Mouse (Mus musculus): ENCODE data around the gene Rag2.

Gene Rag2

GRCm38 (mm10) chr2:101624011-101624410 lies 507 bp upstream of the Rag2 start:
- in situ Hi-C loops (cut with MboI, MseI) = no loop called here

GRCm38 (mm10) chr2:101627227-101627626 lies 2.7 kb downstream of the Rag2 start:
- in situ Hi-C loops (cut with MboI, MseI) = no loop called here

GRCm38 (mm10) chr2:101628297-101629236 lies 4.0 kb downstream of the Rag2 start:
- in situ Hi-C loops (cut with MboI, MseI) = no loop called here

- in situ Hi-C loops (cut with MboI, MseI) = no loop called here
Observed at GRCm38 (mm10) chr2:101638979-101639839, 14.7 kb downstream of the Rag2 start.

DNA sequence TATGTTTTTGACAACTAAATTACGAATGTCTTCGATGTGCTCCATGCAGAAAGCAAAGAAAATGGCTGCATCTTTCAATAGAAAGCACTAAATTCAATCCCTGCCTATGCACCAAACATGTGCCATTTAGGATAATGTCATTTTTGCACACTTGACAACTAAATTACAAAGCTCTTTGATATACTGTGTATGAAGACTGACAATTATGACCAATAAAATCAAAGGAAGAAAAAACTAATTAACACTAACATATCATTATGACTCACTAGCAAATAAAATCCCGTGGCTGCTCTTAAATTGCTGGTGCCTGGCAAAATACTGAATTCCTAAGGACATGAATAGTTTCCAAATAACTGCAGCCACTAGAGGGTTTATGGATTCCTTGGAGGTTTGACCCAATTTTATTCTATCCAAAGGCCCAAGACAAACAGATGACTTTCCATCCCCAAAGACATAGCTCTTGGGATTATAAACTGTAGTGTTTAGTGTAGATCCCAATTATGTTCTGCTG lies 15.4 kb downstream of the Rag2 start:
- in situ Hi-C loops (cut with MboI, MseI) = no loop called here

- in situ Hi-C loops (cut with MboI, MseI) = no loop called here
Observed at GRCm38 (mm10) chr2:101645841-101646240, 21.3 kb downstream of the Rag2 start.

DNA sequence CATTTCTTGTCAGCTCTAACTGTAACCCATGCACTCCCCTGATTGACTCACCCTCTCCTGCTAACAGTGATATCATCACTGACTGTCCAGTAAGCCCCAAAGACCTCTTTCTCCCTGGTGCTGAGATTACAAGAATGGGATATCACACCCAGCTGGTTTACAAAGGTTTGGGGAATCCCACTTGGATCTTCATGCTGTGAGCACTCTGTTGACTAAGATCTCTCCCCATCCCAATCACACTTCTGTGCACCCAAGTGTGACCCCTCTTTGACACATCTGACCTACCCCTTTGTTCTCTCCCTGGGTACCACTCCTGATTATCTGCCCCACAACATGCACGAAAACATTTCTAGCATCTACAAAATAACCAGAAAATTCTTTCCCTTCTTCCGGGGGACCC lies 23.8 kb downstream of the Rag2 start:
- in situ Hi-C loops (cut with MboI, MseI) = no loop called here

- in situ Hi-C loops (cut with MboI, MseI) = no loop called here
Observed at GRCm38 (mm10) chr2:101649114-101649671, 24.7 kb downstream of the Rag2 start, which contains the start of the genes Rag1 and B230118H07Rik. Rag1 (minus strand) TSS chr2:101649501. B230118H07Rik (minus strand) TSS chr2:101649532.

GRCm38 (mm10) chr2:101650446-101650845 lies 25.9 kb downstream of the Rag2 start:
- in situ Hi-C loops (cut with MboI, MseI) = loop anchor here (5.0 kb wide), 1 partner anchor 33 kb away; no protein-coding TSS in a partner anchor

DNA sequence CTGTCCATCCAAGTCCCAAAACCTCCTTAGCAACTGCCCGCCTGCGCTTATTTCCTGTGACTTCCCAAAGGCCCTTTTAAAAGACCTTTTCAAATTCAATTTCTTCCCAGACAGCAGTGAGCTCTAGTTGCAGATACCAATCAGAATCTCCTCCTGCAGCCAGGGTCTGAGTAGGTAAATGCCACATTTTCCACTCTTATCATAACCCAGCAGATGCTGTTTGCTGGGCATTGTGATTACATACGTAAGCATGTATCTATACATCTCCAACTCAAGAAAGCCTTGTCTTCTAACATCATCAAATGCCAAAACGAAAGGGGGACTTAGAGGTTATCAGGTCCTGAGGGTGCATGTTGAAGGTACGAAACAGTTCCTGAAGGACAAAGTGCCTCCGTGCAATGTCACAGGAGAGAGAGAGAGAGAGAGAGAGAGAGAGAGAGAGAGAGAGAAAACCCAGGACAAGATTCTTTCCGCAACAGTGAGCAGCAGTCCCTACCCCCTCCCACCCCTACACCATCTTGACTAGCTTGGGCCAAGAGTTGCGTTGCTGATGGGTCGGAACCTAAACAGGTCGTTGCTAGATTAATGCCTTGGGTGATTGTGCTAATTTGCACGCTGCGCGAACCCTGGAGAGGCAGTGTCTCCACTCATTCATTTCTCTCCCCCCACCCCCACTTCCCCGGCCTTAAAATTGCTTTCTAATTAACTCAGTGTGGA lies 27.8 kb downstream of the Rag2 start:
- in situ Hi-C loops (cut with MboI, MseI) = loop anchor here (5.0 kb wide), 1 partner anchor 35 kb away; no protein-coding TSS in a partner anchor

- in situ Hi-C loops (cut with MboI, MseI) = loop anchor here (5.0 kb wide), 1 partner anchor 36 kb away; no protein-coding TSS in a partner anchor
Observed at GRCm38 (mm10) chr2:101652921-101653597, 28.5 kb downstream of the Rag2 start.

- in situ Hi-C loops (cut with MboI, MseI) = no loop called here
Observed at GRCm38 (mm10) chr2:101660536-101660935, 36.0 kb downstream of the Rag2 start.

DNA sequence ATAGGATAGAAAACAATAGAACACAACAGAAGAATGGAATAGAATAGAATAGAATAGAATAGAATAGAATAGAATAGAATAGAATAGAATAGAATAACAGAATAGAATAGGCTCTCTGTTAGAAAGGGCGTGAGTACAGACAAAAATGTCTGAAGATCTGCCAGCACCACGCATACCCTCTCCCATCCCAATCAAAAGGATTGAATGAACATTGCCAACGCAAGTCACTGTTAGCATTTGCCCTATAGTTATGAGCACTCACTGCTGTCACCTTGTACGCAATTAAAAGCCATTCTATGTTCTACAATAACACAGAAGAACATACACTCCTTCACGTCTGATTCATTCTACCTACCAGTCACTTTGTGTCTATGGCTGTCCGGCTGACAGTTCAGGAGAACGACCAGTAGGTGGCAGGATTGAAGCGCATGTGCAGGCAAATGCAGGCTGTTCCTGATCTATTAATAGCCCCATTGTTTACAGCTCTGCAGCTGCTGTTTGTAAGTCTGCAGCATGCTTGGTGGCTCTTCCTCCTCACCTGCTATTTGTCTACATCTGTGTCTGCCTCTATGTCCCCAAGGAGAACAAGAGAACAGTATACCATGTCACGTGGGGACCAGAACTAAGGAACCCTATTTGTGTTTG lies 40.7 kb downstream of the Rag2 start:
- in situ Hi-C loops (cut with MboI, MseI) = no loop called here

GRCm38 (mm10) chr2:101665703-101666092 lies 41.2 kb downstream of the Rag2 start:
- in situ Hi-C loops (cut with MboI, MseI) = no loop called here

DNA sequence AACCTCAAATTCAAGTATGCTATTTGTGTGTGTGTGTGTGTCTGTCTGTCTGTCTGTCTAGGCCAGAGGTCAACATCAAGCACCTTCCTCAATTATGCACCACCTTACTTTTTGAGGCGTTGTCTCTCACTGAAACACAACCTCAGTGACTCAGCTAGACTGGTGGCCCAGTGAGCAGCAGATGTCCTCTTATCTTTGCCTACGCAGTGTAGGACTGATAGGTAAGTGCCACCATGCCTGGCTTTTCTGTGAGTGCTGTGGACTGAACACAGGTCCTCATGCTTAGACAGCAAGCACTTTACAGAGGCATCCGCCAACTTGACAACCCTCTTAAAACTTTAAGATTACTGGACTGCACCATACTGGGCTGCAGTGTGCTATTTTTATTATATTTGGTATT lies 44.2 kb downstream of the Rag2 start:
- in situ Hi-C loops (cut with MboI, MseI) = no loop called here

DNA sequence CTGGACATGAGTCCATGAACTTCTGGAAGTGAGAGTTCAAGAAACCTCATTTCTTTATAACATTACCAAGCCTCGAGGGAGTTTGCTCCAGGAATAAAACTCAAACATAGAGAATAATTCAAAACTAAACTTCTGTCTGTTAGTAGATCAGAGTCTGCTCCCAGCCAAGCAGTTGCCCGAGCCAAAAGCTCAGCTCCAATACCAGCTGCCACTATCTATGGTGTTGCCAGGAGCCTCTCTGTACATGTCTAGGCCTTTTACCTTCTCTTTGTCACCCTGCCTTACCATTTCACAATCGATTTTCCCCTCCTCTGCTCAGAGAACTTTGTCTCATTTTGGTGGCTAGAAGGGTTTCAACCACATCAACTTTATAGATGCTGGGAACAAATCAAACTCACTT lies 49.0 kb downstream of the Rag2 start:
- in situ Hi-C loops (cut with MboI, MseI) = no loop called here

GRCm38 (mm10) chr2:101678236-101679021 lies 53.9 kb downstream of the Rag2 start, which contains the start of gene Traf6:
Traf6 (plus strand) TSS chr2:101678429.
- in situ Hi-C loops (cut with MboI, MseI) = no loop called here

- in situ Hi-C loops (cut with MboI, MseI) = no loop called here
Observed at GRCm38 (mm10) chr2:101679164-101679784, 54.8 kb downstream of the Rag2 start.
